29 mouse cellular contexts compared by ENCODE assay signal in the genomic region with DNA sequence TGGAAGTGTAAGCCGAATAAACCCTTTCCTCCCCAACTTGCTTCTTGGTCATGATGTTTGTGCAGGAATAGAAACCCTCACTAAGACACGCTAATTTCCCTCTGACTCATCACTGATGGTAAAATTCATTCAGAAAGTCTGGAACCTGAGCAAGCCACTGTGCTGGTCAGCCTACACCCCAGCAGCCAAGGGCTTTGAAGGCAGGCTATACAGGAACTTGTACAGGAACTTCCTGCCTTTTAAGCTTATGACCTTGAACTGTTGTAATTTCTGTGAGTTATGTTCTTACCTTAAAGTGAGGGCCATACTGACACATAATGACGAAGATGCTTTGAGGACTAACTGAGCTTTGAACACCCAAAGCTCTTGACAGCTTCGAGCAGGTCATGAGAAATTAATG.
"Had no signal": no experiment of that assay in that cellular context is flagged by ENCODE, and none has a peak within 500 bp of the region (broad histone marks: within the 10 kb centered on the region; RNA-seq: fewer than 3 reads in every experiment).

No protein-coding gene starts in this region.

- H3K27ac ChIP-seq: left cerebral cortex, adult 2 months; limb, embryonic 12.5 days; limb, embryonic 13.5 days; limb, embryonic 15.5 days; liver, embryonic 12.5 days; liver, embryonic 13.5 days; liver, embryonic 14.5 days; liver, embryonic 15.5 days; lung, embryonic 15.5 days; macrophage; midbrain, embryonic 10.5 days; midbrain, embryonic 12.5 days; midbrain, embryonic 13.5 days; midbrain, embryonic 15.5 days had no signal

- H3K4me3 ChIP-seq: left cerebral cortex, adult 2 months; limb, embryonic 12.5 days; limb, embryonic 13.5 days; limb, embryonic 15.5 days; liver, embryonic 12.5 days; liver, embryonic 13.5 days; liver, embryonic 15.5 days; lung, embryonic 15.5 days; megakaryocyte, embryonic 14.5 days; midbrain, embryonic 10.5 days; midbrain, embryonic 12.5 days; midbrain, embryonic 13.5 days; midbrain, embryonic 15.5 days; myocyte had no signal

- H3K4me2 ChIP-seq: limb, embryonic 12.5 days; limb, embryonic 13.5 days; limb, embryonic 15.5 days; liver, embryonic 11.5 days; liver, embryonic 12.5 days; liver, embryonic 13.5 days; liver, embryonic 15.5 days; lung, embryonic 14.5 days; lung, embryonic 15.5 days; midbrain, embryonic 11.5 days; midbrain, embryonic 12.5 days; midbrain, embryonic 13.5 days; midbrain, embryonic 15.5 days had no signal

- H3K9me3 ChIP-seq: limb, embryonic 12.5 days; limb, embryonic 13.5 days; limb, embryonic 15.5 days; liver, embryonic 13.5 days; liver, embryonic 15.5 days; lung, embryonic 15.5 days; midbrain, embryonic 10.5 days; midbrain, embryonic 12.5 days had no signal

- H3K4me1 ChIP-seq: limb, embryonic 12.5 days; limb, embryonic 13.5 days; limb, embryonic 15.5 days; liver, embryonic 13.5 days; lung, embryonic 15.5 days; midbrain, embryonic 10.5 days; midbrain, embryonic 12.5 days; midbrain, embryonic 13.5 days; midbrain, embryonic 15.5 days had no signal

- H3K27me3 ChIP-seq: limb, embryonic 12.5 days; limb, embryonic 13.5 days; limb, embryonic 15.5 days; liver, embryonic 12.5 days; liver, embryonic 13.5 days; liver, embryonic 15.5 days; lung, embryonic 15.5 days; megakaryocyte, embryonic 14.5 days; midbrain, embryonic 12.5 days; midbrain, embryonic 13.5 days; midbrain, embryonic 15.5 days had no signal

- H3K9ac ChIP-seq: limb, embryonic 12.5 days; limb, embryonic 13.5 days; limb, embryonic 15.5 days; liver, embryonic 12.5 days; liver, embryonic 13.5 days; liver, embryonic 14.5 days; liver, embryonic 15.5 days; liver, postnatal 0 days; lung, embryonic 14.5 days; lung, embryonic 15.5 days; midbrain, embryonic 12.5 days; midbrain, embryonic 13.5 days; midbrain, embryonic 15.5 days had no signal

- DNase-seq: left cerebral cortex, postnatal 4 days; liver; liver, embryonic 13.5 days; liver, postnatal 0 days; lung, adult 18-20 months; lung, adult 2 months; lung, embryonic 14.5 days; lung, postnatal 10 days; lung, postnatal 14 days; lung, postnatal 36 days; lung, postnatal 4 days; midbrain, embryonic 14.5 days had no signal

- H3K36me3 ChIP-seq: limb, embryonic 12.5 days; limb, embryonic 13.5 days; limb, embryonic 15.5 days; lung, embryonic 15.5 days; midbrain, embryonic 10.5 days; midbrain, embryonic 12.5 days; midbrain, embryonic 13.5 days; midbrain, embryonic 15.5 days had no signal
